Mouse (Mus musculus): ENCODE measurements around the gene Errfi1.

DNA sequence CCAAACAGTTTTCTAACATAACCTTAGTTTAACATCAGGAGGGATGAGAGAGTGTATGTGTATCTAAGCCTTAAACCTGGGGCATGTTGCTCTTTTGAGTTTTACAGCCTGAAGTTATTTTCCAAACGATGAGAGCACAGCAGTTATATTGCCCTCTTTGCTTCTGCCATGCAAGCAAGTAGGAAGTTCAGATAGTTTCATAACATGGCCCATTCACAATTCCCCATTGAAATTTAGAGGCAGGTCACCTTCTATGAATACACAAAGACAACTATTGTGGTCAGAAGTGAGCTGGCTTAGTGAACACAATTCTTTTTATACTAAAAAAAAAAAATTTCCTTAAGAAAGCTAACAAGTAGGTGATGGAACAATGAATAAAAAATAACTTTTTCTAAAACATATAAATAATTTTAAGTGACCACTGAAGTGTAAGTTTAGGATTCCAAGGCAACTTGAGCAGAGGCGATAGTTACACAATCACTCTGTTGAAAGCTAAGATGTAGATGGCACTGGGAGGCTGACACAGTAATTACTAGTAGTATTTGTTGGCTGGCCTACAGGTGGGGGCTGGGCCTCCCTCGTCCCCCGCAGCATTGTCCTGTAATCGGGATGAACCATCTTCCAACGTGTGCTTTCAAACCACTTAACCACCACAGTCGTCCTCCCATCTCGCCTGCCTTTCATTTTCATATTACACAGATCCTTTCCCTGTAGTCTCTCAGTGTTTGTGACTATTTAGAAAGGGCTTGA lies 9.1 kb downstream of the Errfi1 start:
- TF ChIP-seq GATA1 (IDR thresholded peaks at IDR 0.05; ENCODE audit: low read depth, low read length): no peak
- no peak for TF ChIP-seq CHD2 (IDR thresholded peaks at IDR 0.05; ENCODE audit: low read length)
- no peak for TF ChIP-seq EP300 (IDR thresholded peaks at IDR 0.05; ENCODE audit: low read depth in 1 of 2, low read length in 2 of 2)
- no peak for TF ChIP-seq POLR2A (IDR thresholded peaks at IDR 0.05; ENCODE audit: control insufficient read depth in 1 of 2, insufficient read depth in 1 of 2, low read depth in 1 of 2, low read length in 2 of 2, poor library complexity in 1 of 2)
- TF ChIP-seq MEF2A (IDR thresholded peaks at IDR 0.05; ENCODE audit: extremely low read depth, insufficient replicate concordance, low read depth, low read length, poor library complexity, severe bottlenecking): no peak
- no peak for TF ChIP-seq CTCF (IDR thresholded peaks at IDR 0.05 in 2 of 3, conservative IDR thresholded peaks at IDR 0.05 in 1 of 3; ENCODE audit: control insufficient read depth in 1 of 3, insufficient read depth in 1 of 3, low read depth in 2 of 3, low read length in 3 of 3, poor library complexity in 1 of 3, severe bottlenecking in 1 of 3)
- no peak for TF ChIP-seq TCF12 (IDR thresholded peaks at IDR 0.05; ENCODE audit: low read depth, low read length)
- no peak for TF ChIP-seq E2F4 (IDR thresholded peaks at IDR 0.05; ENCODE audit: borderline replicate concordance, low read depth, low read length)
- no peak for TF ChIP-seq MYC (IDR thresholded peaks at IDR 0.05; ENCODE audit: low read depth, low read length)
- no peak for TF ChIP-seq ZKSCAN1 (IDR thresholded peaks at IDR 0.05; ENCODE audit: low read depth, low read length)
- no peak for TF ChIP-seq MAZ (IDR thresholded peaks at IDR 0.05; ENCODE audit: low read depth, low read length)
- no peak for TF ChIP-seq NELFE (IDR thresholded peaks at IDR 0.05; ENCODE audit: low read depth, low read length)
- TF ChIP-seq NRF1 (IDR thresholded peaks at IDR 0.05; ENCODE audit: insufficient read depth, low read depth, low read length, poor library complexity, severe bottlenecking): no peak
